Mouse (Mus musculus): ENCODE measurements at regions not wholly inside any gene's neighbourhood (a gene's known extent, or its start where the extent isn't known, plus 50 kb on each side); places are given as distances from the start of the nearest gene placed in this dataset.

DNA sequence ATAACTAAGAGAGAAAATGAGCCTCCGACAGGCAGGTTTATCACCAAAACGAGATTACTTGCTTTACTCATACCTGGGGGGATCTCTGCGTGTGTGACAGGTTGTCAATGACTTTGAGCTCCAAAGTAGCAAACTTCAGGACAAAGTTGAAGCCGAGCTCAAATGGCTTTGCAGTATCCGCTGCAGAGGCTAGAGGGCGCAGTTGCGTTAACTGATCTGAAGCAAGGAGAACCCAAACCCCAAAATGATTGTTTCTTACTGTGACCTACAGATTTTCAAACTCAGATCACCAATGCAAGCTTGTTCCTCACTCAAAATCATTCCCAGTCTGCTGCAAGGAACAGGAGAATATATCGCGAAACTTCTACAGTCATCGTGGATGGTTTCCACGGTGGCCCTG, 59.3 kb upstream of the Fer start:
- peak; percentile 27 for DNase-seq

GRCm38 (mm10) chr17:63804416-63804815, 58.4 kb upstream of the Fer start:
- no peak for DNase-seq

DNA sequence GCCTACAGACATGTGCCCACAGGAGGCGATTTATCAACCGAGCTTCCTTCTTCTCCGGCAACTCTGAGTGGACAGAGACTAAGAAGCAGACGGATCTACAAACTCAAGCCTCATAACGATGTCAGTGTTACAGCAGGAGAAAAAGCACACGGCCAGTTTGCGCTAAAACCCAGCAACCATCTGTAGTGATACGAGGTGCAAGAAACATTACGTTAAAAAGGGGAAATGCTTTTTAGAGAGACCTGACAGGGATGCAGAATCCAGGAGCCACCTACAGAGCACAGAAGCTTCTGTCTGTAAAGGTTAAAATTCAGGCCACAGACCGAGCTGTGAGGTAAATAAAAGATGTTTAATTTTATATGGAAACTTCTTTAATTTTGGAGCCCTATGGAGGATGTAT, 56.5 kb upstream of the Fer start:
- DNase-seq = no peak

GRCm38 (mm10) chr17:63807590-63808228, 55.2 kb upstream of the Fer start:
- no peak for DNase-seq

GRCm38 (mm10) chr17:63808756-63809155, 54.1 kb upstream of the Fer start:
- no peak for DNase-seq

DNA sequence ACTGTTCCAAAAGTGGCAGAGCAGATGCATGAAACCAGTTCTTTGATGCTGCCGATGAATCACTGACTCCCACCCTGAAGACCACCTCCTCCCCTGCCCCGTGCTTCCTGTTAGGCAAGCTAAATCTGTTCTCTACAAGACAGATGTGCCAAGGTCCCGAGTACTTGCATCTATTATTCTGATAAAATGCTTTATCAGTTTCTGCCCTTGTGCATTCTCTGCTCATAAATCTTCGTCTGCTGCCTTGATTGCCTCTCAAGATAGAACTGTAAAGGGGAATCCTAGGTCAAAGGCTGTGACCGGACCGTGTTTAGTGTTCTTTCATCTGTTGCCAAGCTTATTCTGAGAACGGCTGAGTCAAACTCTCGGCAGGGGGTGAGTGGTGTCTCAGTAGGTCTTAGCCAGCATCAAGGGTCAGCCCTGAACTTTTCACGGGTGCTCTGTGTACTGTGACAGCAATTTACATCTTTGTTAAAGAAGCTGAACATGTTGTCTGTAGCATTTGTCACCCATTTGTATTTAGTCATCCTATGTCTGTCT, 51.5 kb upstream of the Fer start:
- no peak for DNase-seq

GRCm38 (mm10) chr17:63812586-63812985, 50.3 kb upstream of the Fer start:
- no peak for DNase-seq

Measured in thymus, postnatal 25 days (tissue).